Mouse (Mus musculus) cerebellum, adult (tissue): ENCODE measurements around the gene Cdk14.
"Not testable (repeated sequence)": the region's sequence is repeated elsewhere in the genome, so short reads cannot be mapped to it uniquely, and the experiment has no call there.

ENCODE experiments used
- ATAC-seq: cut with Nextera tagmentation; 2 replicates; pipeline ENCODE4 v1.9.2; 2017; ENCODE audit warnings: mild to moderate bottlenecking, moderate library complexity, mixed read lengths; ENCODE audit not compliant: insufficient number of reproducible peaks, low FRiP score, low TSS enrichment

Gene Cdk14

GRCm38 (mm10) chr5:5266787-5267126 lies 153.4 kb downstream of the Cdk14 start:
- ATAC-seq, result no peak

GRCm38 (mm10) chr5:5265861-5266786 lies 154.0 kb downstream of the Cdk14 start:
- ATAC-seq, result no peak; the same call in 1 of the 2 replicates

GRCm38 (mm10) chr5:5265401-5265841 lies 154.7 kb downstream of the Cdk14 start:
- no peak for ATAC-seq

- ATAC-seq, result no peak
These were observed 155.4 kb downstream of the Cdk14 start for GRCm38 (mm10) chr5:5264712-5265111.

- 0 out of 2 replicates have a peak, but pooled peaks have one; percentile 12 for ATAC-seq
These were observed 158.3 kb downstream of the Cdk14 start for GRCm38 (mm10) chr5:5261725-5262296.

GRCm38 (mm10) chr5:5260966-5261724 lies 159.0 kb downstream of the Cdk14 start:
- peak; percentile 34; the same call in 1 of the 2 replicates for ATAC-seq

- ATAC-seq, result no peak
These were observed 159.8 kb downstream of the Cdk14 start for GRCm38 (mm10) chr5:5260309-5260708.

GRCm38 (mm10) chr5:5254391-5254790 lies 165.7 kb downstream of the Cdk14 start:
- no peak for ATAC-seq

- no peak for ATAC-seq
These were observed 166.9 kb downstream of the Cdk14 start for GRCm38 (mm10) chr5:5253177-5253576.

GRCm38 (mm10) chr5:5247671-5248070 lies 172.4 kb downstream of the Cdk14 start:
- no peak for ATAC-seq

- no peak for ATAC-seq
These were observed 173.5 kb downstream of the Cdk14 start for GRCm38 (mm10) chr5:5246534-5247175.

GRCm38 (mm10) chr5:5245182-5245581 lies 174.9 kb downstream of the Cdk14 start:
- ATAC-seq, result no peak

- no peak for ATAC-seq
These were observed 176.5 kb downstream of the Cdk14 start for GRCm38 (mm10) chr5:5243648-5244047.

GRCm38 (mm10) chr5:5242704-5243103 lies 177.4 kb downstream of the Cdk14 start:
- ATAC-seq, result no peak

GRCm38 (mm10) chr5:5241088-5241487 lies 179.0 kb downstream of the Cdk14 start:
- ATAC-seq, result no peak

- no peak for ATAC-seq
These were observed 180.0 kb downstream of the Cdk14 start for GRCm38 (mm10) chr5:5240121-5240520.

- ATAC-seq, result not testable (repeated sequence)
These were observed 185.2 kb downstream of the Cdk14 start for GRCm38 (mm10) chr5:5234935-5235334.

- no peak for ATAC-seq
These were observed 193.1 kb downstream of the Cdk14 start for GRCm38 (mm10) chr5:5226966-5227365.

GRCm38 (mm10) chr5:5211780-5212135 lies 208.4 kb downstream of the Cdk14 start:
- ATAC-seq, result no peak

GRCm38 (mm10) chr5:5211034-5211779 lies 208.9 kb downstream of the Cdk14 start:
- no peak for ATAC-seq
